Mouse (Mus musculus): ENCODE measurements around the gene Lipt2.

DNA sequence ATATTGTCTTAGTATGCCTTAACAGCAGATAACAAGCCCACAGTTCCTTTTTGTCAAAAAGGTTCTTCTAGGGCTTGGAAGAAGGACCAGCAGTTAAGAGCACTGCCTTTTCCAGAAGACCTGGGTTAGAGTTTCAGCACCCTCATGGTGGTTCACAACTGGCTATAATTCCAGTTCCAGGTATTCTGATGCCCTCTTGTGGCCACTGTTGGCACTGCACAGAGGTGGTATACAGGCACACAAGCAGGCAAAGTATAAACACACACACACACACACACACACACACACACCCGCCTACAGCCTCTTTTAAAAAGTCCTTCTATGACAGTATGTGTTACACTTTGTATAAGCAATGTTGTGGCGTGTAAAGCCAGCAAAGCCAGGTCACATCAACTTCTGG lies 34.9 kb upstream of the Lipt2 start:
- peak; percentile 46 for TF ChIP-seq CTCF (IDR thresholded peaks at IDR 0.05; ENCODE audit: borderline replicate concordance, insufficient read depth, low read depth, low read length)
- TF ChIP-seq POLR2A (IDR thresholded peaks at IDR 0.05; ENCODE audit: borderline replicate concordance, insufficient read depth, low read length) = no peak

All from cerebellum, adult 2 months (tissue).